Mouse (Mus musculus) stomach, embryonic 16.5 days (tissue): ENCODE results near the gene Amn1. TPM values are rescaled to one million over a fixed set of nuclear protein-coding genes. Genes with fewer than 3 reads are reported as not detected.

Experiments used
- ATAC-seq: fragments of 200-750 bp; cut with Nextera tagmentation; 2 replicates; pipeline ENCODE4 v1.8.0; 2017; ENCODE audit warnings: moderate number of reproducible peaks, moderate TSS enrichment; ENCODE audit not compliant: insufficient read depth, low FRiP score
- H3K27ac ChIP-seq: fragments of 300-500 bp; sonication (generic); 2 replicates; pipeline ENCODE4 v1.5.1; 2014; ENCODE audit warnings: low read length
- H3K27me3 ChIP-seq: fragments of 300-500 bp; sonication (generic); 2 replicates; pipeline ENCODE4 v1.6.1; 2014; ENCODE audit warnings: low read length, control low read depth, mixed read lengths; ENCODE audit not compliant: control insufficient read depth, insufficient read depth
- H3K36me3 ChIP-seq: fragments of 300-500 bp; sonication (generic); 2 replicates; pipeline ENCODE4 v1.6.1; 2014; ENCODE audit warnings: low read length; ENCODE audit not compliant: control insufficient read depth, insufficient read depth
- H3K4me1 ChIP-seq: fragments of 300-500 bp; sonication (generic); 2 replicates; pipeline ENCODE4 v1.6.1; 2014; ENCODE audit warnings: low read length, control low read depth, mixed read lengths; ENCODE audit not compliant: control insufficient read depth, insufficient read depth
- H3K4me2 ChIP-seq: fragments of 300-500 bp; sonication (generic); 2 replicates; pipeline ENCODE4 v1.6.1; 2014; ENCODE audit warnings: low read depth, low read length, mixed read lengths
- H3K4me3 ChIP-seq: fragments of 300-500 bp; sonication (generic); replicated peaks from 2 replicates; pipeline ENCODE4 v1.5.1; 2014; ENCODE audit warnings: mild to moderate bottlenecking, low read length
- H3K9ac ChIP-seq: fragments of 300-500 bp; sonication (generic); 2 replicates; pipeline ENCODE4 v1.6.1; 2014; ENCODE audit warnings: low read length
- H3K9me3 ChIP-seq: fragments of 300-500 bp; sonication (generic); replicated peaks from 2 replicates; pipeline ENCODE4 v1.6.1; 2016; ENCODE audit warnings: low read length, control low read depth; ENCODE audit not compliant: control insufficient read depth
- WGBS: fragments of 180-500 bp; shearing (Covaris S2); extraction: QIAGEN DNeasy Blood & Tissue Kit; methylation state at CpG from one replicate; pipeline ENCODE4 v1.1.7; 2014; 5-methylcytosine and 5-hydroxymethylcytosine counted together
- polyA plus RNA-seq: library from polyadenylated mRNA; unstranded; fragments of >200 nt; fragmentation: Nextera tagmentation; extraction: Ambion mirVana; gene quantifications from 2 replicates; pipeline ENCODE4 v1.2.1, GENCODE M21; 2015

The Amn1 gene
- polyA plus RNA-seq, 1 experiment from 2014 or later, result 24.1 TPM

DNA sequence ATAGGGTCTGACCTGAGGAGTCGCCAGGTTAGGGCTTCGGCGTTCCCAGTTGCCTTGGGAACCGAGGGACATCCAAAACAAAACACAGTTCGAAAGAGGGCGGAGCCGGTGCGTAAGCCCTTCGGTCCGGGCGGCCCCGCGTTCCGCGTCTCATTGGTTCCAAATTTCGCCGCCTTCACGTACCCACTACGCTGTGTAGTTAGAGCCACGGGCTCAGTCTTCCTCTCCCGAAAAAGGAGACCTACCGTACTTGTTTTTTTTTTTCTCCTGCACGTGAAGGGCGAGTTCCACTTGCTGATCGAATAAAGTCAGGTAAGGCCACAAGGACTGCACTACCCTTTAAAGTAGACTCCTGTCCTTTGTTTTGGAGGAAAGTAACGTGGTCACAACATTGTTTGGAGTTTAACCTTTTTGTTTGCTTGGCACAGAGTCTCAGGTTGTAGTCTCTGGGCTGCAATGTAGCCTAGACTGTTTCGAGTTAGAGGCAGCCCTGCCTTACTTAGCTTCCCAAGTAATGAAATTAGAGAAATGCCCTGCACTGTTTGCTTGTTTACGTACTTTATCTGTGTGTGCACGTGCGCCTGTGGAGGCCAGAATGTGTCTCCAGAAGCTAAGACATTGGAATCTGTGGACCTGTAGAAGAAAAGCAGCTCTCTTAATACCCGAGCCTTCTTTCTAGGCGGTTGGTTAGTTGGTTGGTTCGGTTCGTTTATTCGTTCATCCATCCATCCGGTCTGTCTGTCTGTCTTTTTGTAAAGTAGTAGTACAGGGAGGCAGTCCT, 46.9 kb downstream of the Amn1 start:
- H3K4me2 ChIP-seq, result peak overlapping the region; percentile 65
- H3K9ac ChIP-seq, result peak overlapping the region; percentile 80
- peaks cover 16% of the 10 kb centered on the region for H3K36me3 ChIP-seq
- peaks cover 8% of the 10 kb centered on the region for H3K4me1 ChIP-seq
- peak overlapping the region; percentile 62 for H3K4me3 ChIP-seq
- 0 out of 2 replicates have a peak, but pooled peaks cover 3% of the 10 kb centered on the region for H3K9me3 ChIP-seq
- H3K27me3 ChIP-seq, result no peaks in the 10 kb centered on the region
- ATAC-seq, result peak; percentile 96
- H3K27ac ChIP-seq, result peak overlapping the region; percentile 86
- WGBS, result 4% methylated on average over 36 of the region's 36 CpGs

DNA sequence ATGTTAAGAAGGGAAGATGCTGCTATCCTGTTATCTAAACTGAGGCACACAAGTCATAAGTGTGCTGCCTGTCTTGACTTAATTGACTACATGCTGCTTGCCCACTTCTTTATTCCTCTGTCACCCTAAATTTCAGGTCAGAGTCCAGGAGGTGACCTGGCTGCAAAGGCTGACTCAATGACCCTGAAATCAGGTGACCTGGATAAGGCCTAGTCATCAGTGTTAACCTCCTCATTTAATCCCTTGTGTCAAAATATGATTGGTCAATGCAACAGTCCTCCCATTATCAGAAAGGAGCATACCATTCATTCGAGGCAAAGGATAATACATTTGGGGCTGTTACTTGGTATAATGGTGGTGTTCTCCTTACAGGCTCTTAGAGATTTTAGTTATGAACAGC, 49.0 kb downstream of the Amn1 start, which contains the start of gene Etfbkmt:
Gene Etfbkmt, plus strand, starts transcription at position 379 of the 400 bp plus-strand sequence.
- Histone ChIP-seq H3K4me2 (no peak within 1 kb of the TSS), H3K4me1 (peaks cover 8% of the 10 kb centered on the region), H3K36me3 (peaks cover 12% of the 10 kb centered on the region), H3K27ac (no peak within 1 kb of the TSS), H3K9me3 (0 out of 2 replicates have a peak, but pooled peaks cover 3% of the 10 kb centered on the region), H3K27me3 (no peaks in the 10 kb centered on the region), H3K4me3 (no peak within 1 kb of the TSS), H3K9ac (no peak within 1 kb of the TSS)
- ATAC-seq, result no peak
- 71% methylated on average over 1 of the region's 1 CpGs for WGBS

DNA sequence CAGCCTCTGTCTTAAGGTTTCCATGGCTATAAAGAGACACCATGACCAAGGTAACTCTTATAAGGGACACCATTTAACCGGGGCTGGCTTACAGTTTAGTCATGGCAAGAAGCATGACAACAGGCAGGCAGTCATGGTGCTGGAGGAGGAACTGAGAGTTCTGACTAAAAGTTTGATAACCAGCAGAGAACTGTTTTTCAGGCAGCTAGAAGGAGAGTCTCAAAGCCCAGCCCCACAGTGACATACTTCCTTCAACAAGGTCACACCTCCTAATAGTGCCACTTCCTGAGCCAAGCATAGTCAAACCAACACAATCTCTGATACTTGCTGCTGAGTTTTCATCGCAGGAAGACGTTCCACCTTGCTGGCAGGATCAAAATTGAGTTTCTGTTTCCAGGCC, 49.5 kb downstream of the Amn1 start:
- no peak overlapping the region for H3K27ac ChIP-seq
- no peak overlapping the region for H3K4me3 ChIP-seq
- peaks cover 8% of the 10 kb centered on the region for H3K4me1 ChIP-seq
- 0 out of 2 replicates have a peak, but pooled peaks cover under 1% of the 10 kb centered on the region for H3K9me3 ChIP-seq
- no peak overlapping the region for H3K4me2 ChIP-seq
- no peak overlapping the region for H3K9ac ChIP-seq
- WGBS, result 94% methylated on average over 3 of the region's 3 CpGs
- H3K36me3 ChIP-seq, result peaks cover 7% of the 10 kb centered on the region
- no peak for ATAC-seq
- H3K27me3 ChIP-seq, result no peaks in the 10 kb centered on the region

DNA sequence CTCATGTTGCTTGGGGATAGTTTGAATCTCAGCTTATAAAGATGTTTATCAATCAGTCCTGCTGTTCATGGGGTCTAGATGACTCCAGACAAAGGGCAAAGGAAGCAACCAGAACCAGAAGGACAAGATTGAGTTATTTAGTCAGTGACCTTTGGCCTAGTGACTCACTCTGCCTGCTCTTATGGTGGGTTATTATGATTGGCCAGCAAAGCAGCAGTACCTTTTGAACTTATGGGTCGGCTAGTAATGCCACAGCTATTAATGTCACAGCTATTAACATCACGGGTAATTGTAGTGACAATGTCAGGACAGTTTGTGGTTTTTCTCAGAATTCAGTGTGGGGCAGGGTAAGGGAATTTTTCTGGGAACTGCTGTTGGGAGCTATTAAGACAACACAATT, 50.6 kb downstream of the Amn1 start:
- H3K9me3 ChIP-seq, result no peaks in the 10 kb centered on the region
- H3K27ac ChIP-seq, result no peak overlapping the region
- H3K4me2 ChIP-seq, result no peak overlapping the region
- H3K9ac ChIP-seq, result no peak overlapping the region
- no peak for ATAC-seq
- no peak overlapping the region for H3K4me3 ChIP-seq
- peaks cover 3% of the 10 kb centered on the region for H3K36me3 ChIP-seq
- no peaks in the 10 kb centered on the region for H3K27me3 ChIP-seq
- H3K4me1 ChIP-seq, result peaks cover 8% of the 10 kb centered on the region
- WGBS, result 61% methylated on average over 2 of the region's 2 CpGs

DNA sequence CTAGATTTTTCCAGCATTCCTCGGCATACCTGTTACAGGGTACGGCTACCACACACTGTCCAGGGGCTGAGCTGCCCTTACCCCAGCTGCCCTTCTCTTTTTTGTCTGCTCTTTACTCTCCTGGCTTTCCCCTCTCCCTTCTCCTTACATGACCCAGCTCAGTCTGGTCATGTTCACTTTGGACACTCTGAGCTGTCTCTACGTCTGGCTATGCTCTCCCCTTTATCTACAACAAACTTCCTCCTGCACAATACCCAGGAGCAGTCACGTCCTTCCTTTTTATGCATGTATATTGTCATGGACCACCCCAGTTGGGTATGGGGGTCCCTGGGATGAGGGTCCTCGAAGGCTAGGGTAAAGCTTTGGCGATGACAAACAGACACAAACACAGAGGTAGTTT, 52.9 kb downstream of the Amn1 start:
- no peaks in the 10 kb centered on the region for H3K9me3 ChIP-seq
- H3K4me2 ChIP-seq, result no peak overlapping the region
- no peak overlapping the region for H3K9ac ChIP-seq
- no peaks in the 10 kb centered on the region for H3K27me3 ChIP-seq
- no peak overlapping the region for H3K27ac ChIP-seq
- no peaks in the 10 kb centered on the region for H3K36me3 ChIP-seq
- WGBS, result 68% methylated on average over 6 of the region's 6 CpGs
- H3K4me1 ChIP-seq, result peaks cover 2% of the 10 kb centered on the region; the same call in 1 of the 2 replicates
- no peak overlapping the region for H3K4me3 ChIP-seq
- ATAC-seq, result no peak

DNA sequence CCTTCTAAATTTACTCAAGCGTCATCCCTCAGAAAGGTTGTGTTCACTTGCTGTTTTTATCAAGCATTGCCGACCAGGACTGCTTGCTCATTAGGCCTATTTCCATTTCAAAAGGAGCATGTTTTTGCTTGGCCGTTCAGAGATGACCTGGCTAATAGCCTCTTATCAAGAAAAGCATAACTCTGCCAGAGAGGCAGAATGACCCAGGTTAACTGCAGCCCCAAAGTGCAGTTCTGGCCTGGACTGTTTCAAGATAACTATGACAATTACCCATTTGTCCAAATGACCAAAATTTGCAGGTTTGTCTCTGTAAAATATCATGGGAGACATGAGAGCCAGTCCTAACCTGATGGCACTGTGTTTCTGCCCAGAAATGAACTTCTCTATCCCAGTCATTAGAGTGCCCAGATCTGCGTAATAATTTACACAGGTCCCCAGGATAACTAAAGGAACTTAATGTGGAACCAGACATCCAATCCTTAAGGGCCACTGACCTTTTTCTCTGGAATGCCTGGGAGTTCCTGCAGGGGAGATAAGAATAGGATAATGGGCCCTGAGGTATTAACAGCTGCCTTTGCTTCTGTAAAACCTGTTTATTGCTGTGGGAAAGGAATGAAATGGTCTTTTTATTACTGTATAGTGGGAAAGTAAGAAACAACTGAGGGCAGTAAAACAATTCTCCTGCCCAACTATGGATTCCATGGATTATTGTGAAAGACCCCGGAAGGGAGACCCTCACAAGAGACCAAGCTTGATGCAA, 53.9 kb downstream of the Amn1 start:
- Histone ChIP-seq H3K36me3 (no peaks in the 10 kb centered on the region), H3K4me2 (no peak overlapping the region), H3K27me3 (no peaks in the 10 kb centered on the region), H3K4me1 (peaks cover 2% of the 10 kb centered on the region; the same call in 1 of the 2 replicates), H3K9ac (no peak overlapping the region), H3K27ac (peak overlapping the region; percentile 36; the same call in 1 of the 2 replicates), H3K9me3 (no peaks in the 10 kb centered on the region), H3K4me3 (no peak overlapping the region)
- ATAC-seq, result no peak
- WGBS, result 20% methylated on average over 5 of the region's 5 CpGs

DNA sequence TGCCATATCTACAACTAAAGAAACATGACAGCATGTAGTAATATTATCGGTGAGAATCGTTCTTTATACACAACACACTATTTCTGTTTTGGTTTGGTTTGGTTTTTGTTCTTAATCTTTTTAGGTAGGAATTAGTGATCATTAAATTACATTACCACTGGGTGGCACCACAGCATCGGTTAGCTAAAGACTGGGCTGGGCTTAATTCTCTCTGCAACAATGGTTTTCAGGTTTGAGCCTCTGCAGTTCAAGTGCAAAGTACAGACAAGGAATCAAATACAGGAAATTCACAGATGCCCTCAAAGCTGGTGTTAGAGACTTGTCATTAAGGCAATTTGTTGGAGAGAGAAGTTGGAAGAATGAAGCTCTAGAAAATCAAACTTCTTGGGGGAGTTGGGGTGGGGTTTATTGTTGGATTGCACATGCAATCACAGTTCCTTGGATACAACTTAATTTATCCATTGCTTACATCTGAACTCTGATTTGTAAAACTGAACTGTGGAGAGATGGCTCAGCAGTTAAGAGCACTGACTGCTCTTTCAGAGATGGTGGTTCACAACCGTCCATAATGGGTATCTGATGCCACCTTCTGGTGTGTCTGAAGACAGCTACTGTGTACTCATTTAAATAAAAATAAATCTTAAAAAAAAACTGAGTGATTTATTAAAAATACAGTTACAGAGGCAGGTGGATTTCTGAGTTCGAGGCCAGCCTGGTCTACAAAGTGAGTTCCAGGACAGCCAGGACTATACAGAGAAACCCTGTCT, 56.0 kb downstream of the Amn1 start:
- Histone ChIP-seq H3K27me3 (no peaks in the 10 kb centered on the region), H3K27ac (no peak overlapping the region), H3K36me3 (no peaks in the 10 kb centered on the region), H3K4me2 (no peak overlapping the region), H3K9me3 (no peaks in the 10 kb centered on the region), H3K9ac (no peak overlapping the region), H3K4me3 (no peak overlapping the region), H3K4me1 (peaks cover 2% of the 10 kb centered on the region; the same call in 1 of the 2 replicates)
- ATAC-seq, result no peak; the same call in 1 of the 2 replicates
- 26% methylated on average over 5 of the region's 5 CpGs for WGBS

DNA sequence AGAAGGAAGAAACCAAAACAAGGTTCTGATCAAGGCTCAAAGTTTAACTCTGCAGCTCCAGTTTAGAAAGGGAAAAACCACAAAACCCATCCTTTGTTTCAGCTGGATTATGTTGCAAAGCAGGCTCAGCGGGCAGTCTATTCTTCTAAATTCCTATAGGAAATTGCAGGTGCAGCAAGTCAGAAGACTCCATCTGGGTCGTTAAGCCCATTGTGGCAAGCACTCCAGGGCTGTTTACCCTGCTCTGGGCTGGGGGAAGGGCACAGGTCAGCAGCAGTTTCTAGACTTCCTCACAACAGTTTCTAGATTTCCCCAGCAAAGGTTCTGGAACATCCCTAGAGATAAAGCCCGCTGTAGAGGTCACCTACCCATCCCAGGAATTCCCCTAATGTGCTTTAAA, 57.4 kb downstream of the Amn1 start:
- ATAC-seq, result no peak
- Histone ChIP-seq H3K27ac (no peak overlapping the region), H3K4me3 (no peak overlapping the region), H3K4me2 (no peak overlapping the region), H3K9me3 (no peaks in the 10 kb centered on the region), H3K36me3 (no peaks in the 10 kb centered on the region), H3K9ac (no peak overlapping the region), H3K4me1 (peaks cover 2% of the 10 kb centered on the region; the same call in 1 of the 2 replicates), H3K27me3 (no peaks in the 10 kb centered on the region)
- 31% methylated on average over 3 of the region's 3 CpGs for WGBS
